Mouse (Mus musculus) MEL (cell line): Measurements from ENCODE around the gene Evc.

Experiments
- CTCF ChIP-seq, 3 experiments: IDR thresholded peaks in 2 of 3; conservative IDR thresholded peaks in 1 of 3; 2 replicates each; pipeline ENCODE4 v1.5.1; 2011 to 2012; ENCODE audit warnings: low read length in 3 of 3, low read depth in 2 of 3, mild to moderate bottlenecking in 2 of 3, improper control_type of control experiment in 1 of 3, inconsistent platforms in 1 of 3, mixed read lengths in 1 of 3, moderate library complexity in 1 of 3; ENCODE audit not compliant: control insufficient read depth in 1 of 3, insufficient read depth in 1 of 3, poor library complexity in 1 of 3, severe bottlenecking in 1 of 3
- MEF2A ChIP-seq: IDR thresholded peaks from 2 replicates; pipeline ENCODE4 v1.6.1; 2014; ENCODE audit warnings: low read depth, mild to moderate bottlenecking, inconsistent platforms, low read length, improper control_type of control experiment; ENCODE audit not compliant: poor library complexity, insufficient replicate concordance, severe bottlenecking; ENCODE audit errors: extremely low read depth
- MYB ChIP-seq: IDR thresholded peaks from 2 replicates; pipeline ENCODE4 v1.6.1; 2011; ENCODE audit warnings: mild to moderate bottlenecking, low read depth, low read length, improper control_type of control experiment
- NRF1 ChIP-seq: IDR thresholded peaks from 2 replicates; pipeline ENCODE4 v1.6.1; 2014; ENCODE audit warnings: low read depth, mild to moderate bottlenecking, inconsistent platforms, low read length, improper control_type of control experiment, moderate library complexity; ENCODE audit not compliant: poor library complexity, insufficient read depth, severe bottlenecking
- POLR2AphosphoS2 ChIP-seq: IDR thresholded peaks from 2 replicates; pipeline ENCODE4 v1.6.1; 2011; ENCODE audit warnings: low read length, improper control_type of control experiment
- RCOR1 ChIP-seq: IDR thresholded peaks from 2 replicates; pipeline ENCODE4 v1.6.1; 2012; ENCODE audit warnings: low read depth, mild to moderate bottlenecking, inconsistent platforms, low read length, improper control_type of control experiment

GRCm38 (mm10) chr5:37320761-37321160 is 15.9 kb downstream of the Evc start:
- TF ChIP-seq NRF1 (no peak), MYB (no peak), RCOR1 (no peak), MEF2A (no peak), CTCF (IDR thresholded peaks at IDR 0.05 in 2 of 3, conservative IDR thresholded peaks at IDR 0.05 in 1 of 3; ENCODE audit: control insufficient read depth in 1 of 3, insufficient read depth in 1 of 3, low read depth in 2 of 3, low read length in 3 of 3, poor library complexity in 1 of 3, severe bottlenecking in 1 of 3) (no peak), POLR2AphosphoS2 (no peak)
